Mouse (Mus musculus) forebrain, embryonic 10.5 days (tissue): ENCODE measurements around the gene Dock9. TPM values are rescaled to one million over a fixed set of nuclear protein-coding genes. Genes with fewer than 3 reads are reported as not detected.
A peak's percentile ranks its signal among the peaks of the same experiment; 100 is the strongest.

Source experiments
- DNase-seq: peaks from one replicate; pipeline ENCODE4 v3.0.0-alpha.2; 2017; ENCODE audit warnings: low spot score; ENCODE audit errors: extremely low spot score
- H3K27ac ChIP-seq: fragments of 300-500 bp; sonication (generic); 2 replicates; pipeline ENCODE4 v1.5.1; 2016; ENCODE audit warnings: mild to moderate bottlenecking
- H3K27me3 ChIP-seq: fragments of 300-500 bp; sonication (generic); 2 replicates; pipeline ENCODE4 v1.6.1; 2016; ENCODE audit warnings: mild to moderate bottlenecking; ENCODE audit not compliant: poor library complexity, severe bottlenecking
- H3K36me3 ChIP-seq: fragments of 300-500 bp; sonication (generic); replicated peaks from 2 replicates; pipeline ENCODE4 v1.6.1; 2016; ENCODE audit warnings: mild to moderate bottlenecking, moderate library complexity
- H3K4me1 ChIP-seq: fragments of 300-500 bp; sonication (generic); 2 replicates; pipeline ENCODE4 v1.6.1; 2016
- H3K4me3 ChIP-seq: fragments of 300-500 bp; sonication (generic); 2 replicates; pipeline ENCODE4 v1.5.1; 2016; ENCODE audit warnings: mild to moderate bottlenecking, moderate library complexity
- H3K9me3 ChIP-seq: fragments of 300-500 bp; sonication (generic); 2 replicates; pipeline ENCODE4 v1.6.1; 2016; ENCODE audit warnings: mild to moderate bottlenecking, moderate library complexity
- WGBS: fragments of 180-500 bp; shearing (Covaris S2); methylation state at CpG from one replicate; pipeline ENCODE4 v1.1.7; 2016; 5-methylcytosine and 5-hydroxymethylcytosine counted together
- polyA plus RNA-seq: library from polyadenylated mRNA; unstranded; fragments of >200 nt; fragmentation: Nextera tagmentation; extraction: Ambion mirVana; gene quantifications from 2 replicates; pipeline ENCODE4 v1.2.1, GENCODE M21; 2016

The Dock9 gene
- polyA plus RNA-seq, 1 experiment from 2014 or later = 3.7 TPM

GRCm38 (mm10) chr14:121678445-121678844 is 119.2 kb downstream of the Dock9 start:
- H3K9me3 ChIP-seq = no peaks in the 10 kb centered on the region
- DNase-seq = no peak
- H3K27ac ChIP-seq = no peak overlapping the region
- no peak overlapping the region for H3K4me3 ChIP-seq
- no peaks in the 10 kb centered on the region for H3K27me3 ChIP-seq
- H3K36me3 ChIP-seq = no peaks in the 10 kb centered on the region
- peaks cover 24% of the 10 kb centered on the region for H3K4me1 ChIP-seq
- 85% methylated on average over 10 of the region's 10 CpGs for WGBS

GRCm38 (mm10) chr14:121676596-121677330 is 120.9 kb downstream of the Dock9 start:
- Histone ChIP-seq H3K36me3 (no peaks in the 10 kb centered on the region), H3K27me3 (no peaks in the 10 kb centered on the region), H3K4me3 (no peak overlapping the region), H3K9me3 (no peaks in the 10 kb centered on the region; the same call in 1 of the 2 replicates), H3K4me1 (peaks cover 24% of the 10 kb centered on the region), H3K27ac (peak overlapping the region; percentile 69)
- no peak for DNase-seq
- 94% methylated on average over 11 of the region's 11 CpGs for WGBS

GRCm38 (mm10) chr14:121676121-121676591 is 121.5 kb downstream of the Dock9 start:
- H3K27ac ChIP-seq = peak overlapping the region; percentile 69
- peaks cover 24% of the 10 kb centered on the region for H3K4me1 ChIP-seq
- H3K9me3 ChIP-seq = no peaks in the 10 kb centered on the region; the same call in 1 of the 2 replicates
- no peak overlapping the region for H3K4me3 ChIP-seq
- DNase-seq = no peak
- H3K27me3 ChIP-seq = no peaks in the 10 kb centered on the region
- H3K36me3 ChIP-seq = no peaks in the 10 kb centered on the region

- no peaks in the 10 kb centered on the region for H3K27me3 ChIP-seq
- H3K36me3 ChIP-seq = no peaks in the 10 kb centered on the region
- no peak overlapping the region for H3K4me3 ChIP-seq
- no peaks in the 10 kb centered on the region; the same call in 1 of the 2 replicates for H3K9me3 ChIP-seq
- H3K4me1 ChIP-seq = peaks cover 24% of the 10 kb centered on the region
- DNase-seq = no peak
- 34% methylated on average over 6 of the region's 6 CpGs for WGBS
- peak overlapping the region; percentile 69; the same call in 1 of the 2 replicates for H3K27ac ChIP-seq
Observed at GRCm38 (mm10) chr14:121675579-121675978, 122.1 kb downstream of the Dock9 start.

GRCm38 (mm10) chr14:121675146-121675545 is 122.5 kb downstream of the Dock9 start:
- no peaks in the 10 kb centered on the region; the same call in 1 of the 2 replicates for H3K9me3 ChIP-seq

DNA sequence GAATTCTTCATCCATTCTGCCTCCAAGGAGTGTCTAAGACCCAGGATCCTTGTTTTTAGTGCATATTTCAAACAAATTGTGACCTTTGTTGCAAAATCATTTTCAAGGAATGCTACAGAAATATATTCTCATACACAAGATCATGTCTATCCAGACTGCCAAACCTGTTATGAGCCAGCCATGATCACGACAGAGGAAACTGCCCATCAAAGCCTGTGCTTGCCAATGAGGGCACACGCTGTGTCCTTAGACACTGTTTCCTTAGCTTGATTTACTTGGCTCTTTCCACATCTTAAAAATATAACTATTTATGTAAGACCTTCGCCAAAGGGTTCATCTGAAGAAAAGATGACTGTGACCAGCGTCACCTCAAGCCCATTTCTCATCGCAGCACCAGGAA is 127.6 kb downstream of the Dock9 start:
- no peaks in the 10 kb centered on the region; the same call in 1 of the 2 replicates for H3K9me3 ChIP-seq
- 95% methylated on average over 5 of the region's 5 CpGs for WGBS

More at GRCm38 (mm10) chr14:121675146-121675545, 122.5 kb downstream of the Dock9 start:
- H3K27me3 ChIP-seq = no peaks in the 10 kb centered on the region
- peak overlapping the region; percentile 69; the same call in 1 of the 2 replicates for H3K27ac ChIP-seq
- no peak for DNase-seq
- WGBS = 65% methylated on average over 3 of the region's 3 CpGs
- H3K36me3 ChIP-seq = no peaks in the 10 kb centered on the region
- H3K4me1 ChIP-seq = peaks cover 24% of the 10 kb centered on the region
- H3K4me3 ChIP-seq = no peak overlapping the region

GRCm38 (mm10) chr14:121666641-121667274 is 130.9 kb downstream of the Dock9 start:
- Histone ChIP-seq H3K27me3 (no peaks in the 10 kb centered on the region), H3K9me3 (no peaks in the 10 kb centered on the region), H3K4me1 (no peaks in the 10 kb centered on the region), H3K36me3 (no peaks in the 10 kb centered on the region), H3K27ac (no peak overlapping the region), H3K4me3 (no peak overlapping the region)
- DNase-seq = no peak
- WGBS = 90% methylated on average over 3 of the region's 3 CpGs

More for the DNA sequence above, 127.6 kb downstream of the Dock9 start:
- Histone ChIP-seq H3K27ac (no peak overlapping the region), H3K36me3 (no peaks in the 10 kb centered on the region), H3K4me3 (no peak overlapping the region), H3K4me1 (peaks cover 4% of the 10 kb centered on the region), H3K27me3 (no peaks in the 10 kb centered on the region)
- DNase-seq = no peak

DNA sequence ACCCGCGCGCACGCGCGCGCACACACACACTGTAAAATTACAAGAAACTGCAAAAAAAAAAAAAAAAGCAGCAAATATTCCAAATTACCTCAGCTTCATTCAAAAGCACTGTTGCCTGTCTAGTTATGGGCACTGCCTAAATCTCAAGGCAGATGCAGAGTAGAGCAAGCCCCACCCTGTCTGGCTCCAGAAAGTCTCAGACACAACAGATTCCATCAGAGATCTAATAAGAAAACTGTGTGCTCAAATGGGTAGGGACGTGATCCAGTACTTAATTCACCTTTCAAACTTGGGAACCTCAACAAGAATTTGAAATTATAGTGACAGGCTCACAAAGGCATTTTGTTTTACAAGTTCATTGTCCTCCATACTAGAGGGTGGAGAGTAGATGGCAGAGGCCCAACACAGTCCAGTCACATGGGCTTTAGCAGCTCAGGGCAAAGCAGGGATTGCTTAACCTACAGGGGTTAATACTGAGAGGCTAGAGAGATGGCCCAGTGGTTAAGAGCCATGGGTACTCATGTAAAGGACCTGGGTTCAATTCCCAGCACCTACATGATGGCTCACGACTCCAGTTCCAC is 131.9 kb downstream of the Dock9 start:
- H3K4me3 ChIP-seq = no peak overlapping the region
- WGBS = 96% methylated on average over 9 of the region's 9 CpGs
- no peaks in the 10 kb centered on the region for H3K36me3 ChIP-seq

DNA sequence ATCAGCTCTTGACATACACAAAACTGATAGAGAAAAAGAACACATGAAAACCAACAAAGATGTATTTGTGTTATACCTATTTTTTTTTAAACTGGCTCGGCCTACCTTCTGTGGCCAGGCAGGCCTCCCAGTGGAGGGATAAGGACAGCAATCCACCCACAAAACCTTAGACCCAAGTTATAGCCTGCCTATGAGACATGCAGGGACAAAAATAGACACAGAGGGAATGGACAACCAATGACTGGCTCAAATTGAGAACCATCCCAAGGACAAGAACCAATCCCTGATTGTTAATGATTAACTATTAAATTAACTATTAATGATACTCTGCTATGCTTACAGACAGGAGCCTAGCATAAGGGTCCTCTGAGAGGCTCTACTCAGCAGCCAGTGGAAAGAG is 133.7 kb downstream of the Dock9 start:
- no peaks in the 10 kb centered on the region for H3K27me3 ChIP-seq
- WGBS = 88% methylated on average over 1 of the region's 1 CpGs
- no peaks in the 10 kb centered on the region for H3K9me3 ChIP-seq
- no peaks in the 10 kb centered on the region for H3K4me1 ChIP-seq
- no peak overlapping the region for H3K27ac ChIP-seq
- no peak overlapping the region for H3K4me3 ChIP-seq
- H3K36me3 ChIP-seq = no peaks in the 10 kb centered on the region
- DNase-seq = no peak

More for the DNA sequence above, 131.9 kb downstream of the Dock9 start:
- H3K9me3 ChIP-seq = no peaks in the 10 kb centered on the region
- no peaks in the 10 kb centered on the region for H3K27me3 ChIP-seq
- H3K4me1 ChIP-seq = no peaks in the 10 kb centered on the region
- H3K27ac ChIP-seq = no peak overlapping the region
- no peak for DNase-seq

GRCm38 (mm10) chr14:121660918-121661317 is 136.7 kb downstream of the Dock9 start:
- Histone ChIP-seq H3K27ac (no peak overlapping the region), H3K9me3 (no peaks in the 10 kb centered on the region), H3K4me3 (no peak overlapping the region), H3K36me3 (0 out of 2 replicates have a peak, but pooled peaks cover 2% of the 10 kb centered on the region), H3K4me1 (no peaks in the 10 kb centered on the region), H3K27me3 (no peaks in the 10 kb centered on the region)
- 83% methylated on average over 8 of the region's 8 CpGs for WGBS
- DNase-seq = no peak

DNA sequence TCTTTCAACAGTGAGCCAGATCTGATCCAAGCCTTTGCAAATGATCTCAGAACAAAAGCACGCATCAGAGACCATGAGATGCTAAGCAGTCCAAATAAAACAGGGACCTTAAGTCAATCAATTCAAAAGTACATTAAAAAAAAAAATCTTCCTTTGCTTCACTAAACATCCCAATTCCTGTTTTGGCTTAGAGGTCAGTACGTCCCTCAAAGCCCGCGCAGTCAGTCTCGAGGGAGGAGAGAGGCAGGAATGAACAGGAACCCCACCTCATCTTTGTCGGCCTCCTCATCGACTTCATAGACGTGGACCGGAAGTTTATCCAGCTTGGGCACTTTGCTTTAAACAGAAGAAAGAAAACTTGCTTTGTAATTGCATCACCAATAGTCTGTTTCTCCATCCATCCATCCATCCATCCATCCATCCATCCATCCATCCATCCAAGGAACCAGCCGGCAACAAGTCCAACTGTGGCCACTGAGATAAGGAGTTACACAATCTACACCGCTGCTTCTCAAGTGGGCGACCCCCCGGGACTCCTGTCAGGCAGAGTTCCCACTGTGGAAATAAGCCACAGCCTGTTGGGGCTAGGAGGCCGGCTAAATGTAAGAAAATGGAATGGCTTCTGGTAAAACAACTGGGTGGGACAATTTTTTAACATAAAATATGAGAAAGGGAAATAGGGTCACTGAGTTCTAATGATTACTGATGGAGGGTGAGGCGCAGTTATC is 137.3 kb downstream of the Dock9 start:
- WGBS = 95% methylated on average over 15 of the region's 15 CpGs
- H3K4me1 ChIP-seq = no peaks in the 10 kb centered on the region
- DNase-seq = no peak
- no peaks in the 10 kb centered on the region for H3K9me3 ChIP-seq
- 0 out of 2 replicates have a peak, but pooled peaks cover 2% of the 10 kb centered on the region for H3K36me3 ChIP-seq
- no peaks in the 10 kb centered on the region for H3K27me3 ChIP-seq
- H3K4me3 ChIP-seq = no peak overlapping the region
- no peak overlapping the region for H3K27ac ChIP-seq

DNA sequence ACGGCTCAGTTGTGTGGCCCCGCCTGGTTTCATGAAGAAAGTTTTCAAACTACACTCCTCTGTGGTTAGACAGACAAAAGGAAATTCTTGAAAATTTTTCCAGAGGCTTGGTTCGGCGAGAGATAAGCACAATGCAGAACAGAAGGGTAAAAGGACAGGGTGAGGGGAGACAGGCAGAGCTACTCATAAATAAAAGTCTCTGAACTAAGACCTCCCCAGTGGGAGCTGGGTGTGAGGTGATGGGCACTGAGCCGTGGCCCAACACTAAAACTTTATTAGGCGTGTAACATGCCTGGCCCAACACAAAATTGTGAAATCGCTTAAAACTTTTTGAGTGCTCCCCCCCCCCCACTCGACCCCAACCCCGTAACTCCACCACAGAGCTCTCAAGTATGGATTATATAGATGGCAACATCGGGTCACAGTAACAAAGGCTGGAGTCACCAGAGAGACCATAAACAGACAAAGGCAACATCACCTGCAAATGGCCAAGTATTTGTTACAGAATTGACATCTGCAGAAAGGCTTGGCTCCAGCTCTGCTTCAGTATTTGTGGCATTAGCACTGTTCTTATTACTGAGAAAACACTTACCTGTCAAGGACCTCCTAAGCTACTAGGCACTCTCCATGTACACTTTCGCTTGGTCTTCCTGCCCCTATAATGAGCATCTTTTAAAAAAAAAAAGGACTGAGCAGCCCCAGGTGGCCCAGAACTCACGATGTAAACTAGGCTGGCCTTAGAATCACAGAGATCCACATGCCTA is 138.4 kb downstream of the Dock9 start:
- Histone ChIP-seq H3K4me1 (no peaks in the 10 kb centered on the region), H3K27ac (no peak overlapping the region), H3K36me3 (0 out of 2 replicates have a peak, but pooled peaks cover 2% of the 10 kb centered on the region), H3K4me3 (no peak overlapping the region), H3K27me3 (no peaks in the 10 kb centered on the region), H3K9me3 (no peaks in the 10 kb centered on the region)
- 86% methylated on average over 12 of the region's 12 CpGs for WGBS
- DNase-seq = no peak
